Mouse (Mus musculus): ENCODE measurements around the gene Wipf1. TPM values are rescaled to one million over a fixed set of nuclear protein-coding genes. Genes with fewer than 3 reads are reported as not detected.

Gene Wipf1
- polyA plus RNA-seq, 1 experiment from 2014 or later = 3.4 TPM

DNA sequence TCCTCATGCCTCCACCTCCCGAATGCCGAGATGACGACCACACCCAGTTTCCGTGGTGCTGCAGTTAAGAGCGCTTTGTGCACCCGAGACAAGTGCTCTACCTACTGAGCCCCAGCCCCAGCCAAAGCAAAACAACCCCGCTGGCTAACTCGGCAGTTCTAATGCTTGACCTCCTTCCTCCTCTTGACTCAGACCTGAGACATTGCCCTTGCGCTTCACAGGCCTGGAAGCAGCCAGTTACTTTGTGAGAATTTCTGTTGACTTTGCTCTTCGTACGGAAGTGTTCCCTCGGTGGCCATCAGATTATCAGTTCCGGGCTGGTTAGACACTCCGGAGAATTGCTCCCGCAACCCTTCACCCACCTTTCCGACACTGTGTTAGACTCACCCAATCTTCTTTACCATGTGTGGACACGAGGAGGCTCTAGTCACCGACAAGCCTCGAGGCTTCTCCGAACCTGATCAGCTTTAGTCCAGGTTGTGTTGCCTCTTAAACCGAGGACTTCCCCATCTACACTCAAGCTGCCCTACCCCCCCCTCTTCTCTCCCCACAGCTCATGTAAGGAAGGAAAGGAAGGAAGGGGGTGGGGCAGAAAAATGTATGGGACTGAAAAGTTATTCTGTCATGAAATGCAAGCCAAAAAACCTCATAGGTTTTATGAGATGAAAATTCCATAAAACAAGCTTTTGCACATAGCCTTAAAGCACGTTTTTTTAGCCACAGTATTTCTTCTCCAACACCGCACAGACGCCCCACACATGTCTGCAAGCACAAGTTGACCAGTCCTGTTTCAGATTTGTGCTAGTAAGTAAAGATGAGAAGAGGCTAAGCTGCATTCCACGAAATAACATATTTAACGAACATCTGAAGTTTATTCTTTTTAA is 44.1 kb downstream of the Wipf1 start:
- Histone ChIP-seq H3K4me1 (replicated peaks) (peaks cover 48% of the 10 kb centered on the region), H3K27ac (peak overlapping the region; percentile 88), H3K4me2 (peak overlapping the region; percentile 79), H3K9ac (peak overlapping the region; percentile 73), H3K4me3 (replicated peaks) (peak overlapping the region; percentile 65), H3K36me3 (0 out of 2 replicates have a peak, but pooled peaks cover under 1% of the 10 kb centered on the region), H3K9me3 (replicated peaks) (no peaks in the 10 kb centered on the region), H3K27me3 (no peaks in the 10 kb centered on the region)
- ATAC-seq (ENCODE audit: low read depth) (peak; percentile 91), DNase-seq (peak; percentile 70)
- 12% methylated on average over 26 of the region's 26 CpGs for WGBS (ENCODE audit: insufficient replicate concordance)

DNA sequence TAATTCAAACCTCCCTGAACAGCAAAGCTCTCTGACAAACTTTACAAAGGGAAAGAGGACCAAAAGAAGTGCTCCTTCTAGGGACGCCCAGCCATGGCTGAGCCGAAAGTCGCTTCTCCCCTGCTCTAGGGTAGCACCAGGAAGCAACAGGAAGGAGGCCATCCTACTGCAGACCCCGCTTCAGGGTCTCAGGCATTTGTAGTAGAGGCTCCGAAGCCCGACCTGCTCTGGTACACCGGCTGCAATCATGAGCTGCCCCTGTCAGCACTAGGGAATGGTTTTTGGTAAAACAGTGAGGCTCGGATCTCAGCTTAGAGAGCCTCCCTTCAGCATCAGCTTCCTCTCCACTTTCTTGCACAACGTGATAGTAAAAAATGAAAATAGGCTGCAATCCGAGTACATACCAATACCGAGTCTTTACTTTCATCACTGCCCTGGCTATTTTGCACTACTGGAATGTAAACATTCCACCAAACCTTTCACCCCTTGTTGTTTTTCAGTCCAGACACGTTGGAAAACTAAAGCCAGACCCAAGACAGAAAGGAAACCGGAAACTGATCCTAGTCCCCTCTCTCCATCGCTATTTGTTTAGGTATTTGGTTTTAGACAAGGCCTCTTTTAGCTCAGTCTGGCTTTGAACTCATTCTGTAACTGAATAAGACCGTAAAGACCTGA is 44.8 kb downstream of the Wipf1 start:
- H3K4me3 ChIP-seq (replicated peaks) = peak overlapping the region; percentile 65
- no peak for ATAC-seq (ENCODE audit: low read depth)
- peak overlapping the region; percentile 73 for H3K9ac ChIP-seq
- H3K36me3 ChIP-seq = 0 out of 2 replicates have a peak, but pooled peaks cover 4% of the 10 kb centered on the region
- no peak for DNase-seq
- H3K9me3 ChIP-seq (replicated peaks) = no peaks in the 10 kb centered on the region
- H3K4me2 ChIP-seq = peak overlapping the region; percentile 79
- H3K27ac ChIP-seq = peak overlapping the region; percentile 88
- WGBS (ENCODE audit: insufficient replicate concordance) = 16% methylated on average over 15 of the region's 15 CpGs
- H3K27me3 ChIP-seq = no peaks in the 10 kb centered on the region
- H3K4me1 ChIP-seq (replicated peaks) = peaks cover 44% of the 10 kb centered on the region

DNA sequence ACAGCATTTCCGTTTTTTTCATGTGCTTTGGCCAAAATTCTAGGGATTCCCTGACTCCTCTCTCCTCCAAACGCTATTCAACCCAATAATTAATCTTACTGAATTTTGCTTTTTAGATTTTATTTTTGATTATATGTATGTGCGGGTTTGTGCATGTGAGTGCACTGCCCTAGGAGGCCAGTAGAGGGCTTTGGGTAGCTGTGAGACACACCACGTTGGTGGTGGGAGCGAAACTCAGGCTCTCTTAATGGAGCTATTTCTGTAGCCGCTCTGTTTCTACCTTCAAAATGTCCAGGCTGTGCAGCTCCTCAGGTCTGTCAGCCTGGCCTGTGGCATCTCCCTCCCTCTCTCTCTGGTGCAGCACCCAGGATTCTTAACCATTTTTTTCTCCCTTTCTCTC is 50.7 kb downstream of the Wipf1 start:
- Histone ChIP-seq H3K4me2 (no peak overlapping the region), H3K9me3 (replicated peaks) (no peaks in the 10 kb centered on the region; the same call in 1 of the 2 replicates), H3K27ac (no peak overlapping the region), H3K4me1 (replicated peaks) (peaks cover 32% of the 10 kb centered on the region), H3K4me3 (replicated peaks) (no peak overlapping the region), H3K9ac (no peak overlapping the region), H3K36me3 (peaks cover 15% of the 10 kb centered on the region), H3K27me3 (no peaks in the 10 kb centered on the region)
- WGBS (ENCODE audit: insufficient replicate concordance) = 80% methylated on average over 6 of the region's 6 CpGs
- ATAC-seq (ENCODE audit: low read depth) (no peak), DNase-seq (no peak)

DNA sequence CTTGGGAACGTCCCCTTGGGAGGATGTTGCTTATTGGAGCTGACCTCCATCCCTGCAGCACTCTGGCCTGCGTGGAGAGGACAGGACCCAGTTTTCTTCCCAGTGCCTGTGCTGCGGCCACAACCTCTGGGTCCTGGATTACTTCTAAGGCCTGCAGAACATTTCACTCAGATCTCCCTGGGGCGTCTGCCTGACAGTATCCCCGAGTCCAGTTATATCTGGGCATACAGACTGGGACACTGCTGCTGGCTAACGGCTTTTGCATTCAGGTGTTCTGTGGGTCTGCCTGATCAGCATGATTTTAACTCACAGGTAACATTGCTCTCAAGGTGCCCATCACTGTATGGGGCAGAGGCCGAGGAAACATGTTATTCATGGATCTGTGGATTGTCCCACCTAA is 52.0 kb downstream of the Wipf1 start:
- peaks cover 27% of the 10 kb centered on the region for H3K4me1 ChIP-seq (replicated peaks)
- ATAC-seq (ENCODE audit: low read depth) (no peak), DNase-seq (no peak)
- no peaks in the 10 kb centered on the region for H3K27me3 ChIP-seq
- H3K4me3 ChIP-seq (replicated peaks) = no peak overlapping the region
- peaks cover 15% of the 10 kb centered on the region for H3K36me3 ChIP-seq
- H3K4me2 ChIP-seq = no peak overlapping the region
- H3K9me3 ChIP-seq (replicated peaks) = no peaks in the 10 kb centered on the region; the same call in 1 of the 2 replicates
- 76% methylated on average over 7 of the region's 7 CpGs for WGBS (ENCODE audit: insufficient replicate concordance)
- no peak overlapping the region for H3K9ac ChIP-seq
- H3K27ac ChIP-seq = no peak overlapping the region

DNA sequence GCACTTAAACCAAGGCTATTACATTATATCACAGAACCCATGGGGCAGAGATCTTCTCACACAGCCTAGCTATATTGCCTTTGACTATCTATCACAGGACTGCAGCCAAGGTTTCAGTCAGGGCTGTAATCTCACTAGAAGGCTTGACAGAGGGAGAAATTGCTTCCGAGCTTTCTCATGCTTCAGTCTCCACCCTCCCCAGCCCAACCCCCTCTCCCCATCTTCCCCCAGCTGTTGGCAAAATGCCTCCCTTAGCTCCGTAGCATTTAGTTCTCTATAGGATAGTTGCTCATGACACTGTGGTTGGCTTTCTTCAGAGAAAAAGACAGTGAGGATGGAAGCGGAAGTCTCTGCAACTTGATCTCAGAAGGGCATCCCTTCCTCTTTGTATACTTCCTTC is 54.0 kb downstream of the Wipf1 start:
- DNase-seq = no peak
- WGBS (ENCODE audit: insufficient replicate concordance) = 16% methylated on average over 3 of the region's 3 CpGs
- H3K9me3 ChIP-seq (replicated peaks) = no peaks in the 10 kb centered on the region; the same call in 1 of the 2 replicates
- H3K4me2 ChIP-seq = no peak overlapping the region
- H3K27ac ChIP-seq = no peak overlapping the region
- H3K27me3 ChIP-seq = no peaks in the 10 kb centered on the region
- H3K36me3 ChIP-seq = peaks cover 15% of the 10 kb centered on the region
- H3K4me3 ChIP-seq (replicated peaks) = no peak overlapping the region
- no peak overlapping the region for H3K9ac ChIP-seq
- peak; percentile 86 for ATAC-seq (ENCODE audit: low read depth)
- H3K4me1 ChIP-seq (replicated peaks) = peaks cover 38% of the 10 kb centered on the region

DNA sequence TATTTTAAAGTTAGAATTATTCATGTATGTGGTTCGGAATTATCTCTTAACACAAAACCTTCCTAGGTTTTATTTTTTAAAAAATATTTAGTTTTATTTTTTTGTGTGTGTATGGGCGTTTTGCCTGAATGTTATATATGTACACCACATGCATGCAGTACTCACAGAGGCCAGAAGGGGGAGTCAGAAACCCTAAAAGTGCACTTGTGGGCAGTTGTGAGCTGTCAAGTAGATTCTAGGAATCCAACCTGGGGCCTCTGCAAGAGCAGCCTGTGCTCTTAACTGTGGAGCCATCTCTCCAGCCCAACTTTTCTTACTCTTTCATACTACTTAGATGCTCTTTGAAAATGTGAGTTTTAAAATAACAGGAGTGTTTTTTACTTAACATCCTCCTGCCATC is 57.4 kb downstream of the Wipf1 start:
- Histone ChIP-seq H3K4me3 (replicated peaks) (no peak overlapping the region), H3K9me3 (replicated peaks) (no peaks in the 10 kb centered on the region), H3K4me1 (replicated peaks) (peaks cover 46% of the 10 kb centered on the region), H3K36me3 (no peaks in the 10 kb centered on the region), H3K9ac (no peak overlapping the region), H3K4me2 (no peak overlapping the region), H3K27me3 (no peaks in the 10 kb centered on the region), H3K27ac (no peak overlapping the region)
- WGBS (ENCODE audit: insufficient replicate concordance) = 72% methylated on average over 2 of the region's 2 CpGs
- ATAC-seq (ENCODE audit: low read depth) (no peak), DNase-seq (no peak)

DNA sequence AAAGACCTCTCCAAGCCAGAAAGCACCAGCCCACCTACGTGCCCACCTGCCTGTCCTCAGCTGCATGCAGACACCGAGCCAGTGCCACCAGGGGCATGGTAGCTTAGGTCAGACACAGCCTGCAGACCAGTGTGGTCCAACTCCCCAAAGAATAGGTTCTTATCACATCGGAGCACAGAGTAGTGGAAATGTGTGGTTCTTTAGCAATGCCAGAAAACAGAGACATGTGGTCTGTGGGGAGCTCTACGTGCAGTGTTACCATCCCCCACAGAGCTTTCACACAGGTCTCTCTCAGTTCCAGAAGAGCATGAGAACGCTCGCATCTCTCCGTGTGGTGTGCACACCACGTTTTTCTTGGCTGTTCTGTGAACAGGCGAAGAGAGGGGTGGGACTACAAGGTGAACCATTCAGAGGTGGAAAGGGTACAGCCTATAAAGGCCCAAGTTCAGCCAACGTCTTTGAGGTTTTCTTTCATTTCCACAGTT is 59.3 kb downstream of the Wipf1 start:
- ATAC-seq (ENCODE audit: low read depth) = peak; percentile 86
- Histone ChIP-seq H3K36me3 (no peaks in the 10 kb centered on the region), H3K9me3 (replicated peaks) (no peaks in the 10 kb centered on the region), H3K9ac (no peak overlapping the region), H3K27ac (no peak overlapping the region), H3K4me2 (no peak overlapping the region), H3K27me3 (no peaks in the 10 kb centered on the region), H3K4me1 (replicated peaks) (peaks cover 43% of the 10 kb centered on the region), H3K4me3 (replicated peaks) (no peak overlapping the region)
- DNase-seq = no peak
- 19% methylated on average over 10 of the region's 10 CpGs for WGBS (ENCODE audit: insufficient replicate concordance)

DNA sequence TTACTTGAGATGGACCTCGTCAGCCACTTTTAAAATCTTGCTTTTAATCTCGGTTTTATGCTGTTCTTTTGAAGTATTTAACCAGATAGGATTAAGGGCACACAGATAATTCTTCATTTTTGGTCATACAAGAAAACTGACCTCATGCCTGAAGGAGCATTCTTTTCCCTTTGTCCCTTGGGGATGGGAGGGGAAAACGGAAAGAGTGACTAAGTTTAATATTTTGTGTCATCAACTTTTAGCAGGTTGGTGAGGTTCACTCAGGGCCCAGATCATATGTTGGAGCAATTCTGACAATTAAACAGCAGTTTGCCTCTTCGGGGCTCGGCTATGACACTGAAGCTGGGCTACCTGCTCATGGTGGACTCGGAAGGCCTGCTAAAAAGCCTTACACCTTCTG is 60.0 kb downstream of the Wipf1 start:
- 69% methylated on average over 6 of the region's 6 CpGs for WGBS (ENCODE audit: insufficient replicate concordance)
- Histone ChIP-seq H3K4me2 (no peak overlapping the region), H3K4me3 (replicated peaks) (no peak overlapping the region), H3K9ac (no peak overlapping the region), H3K27me3 (no peaks in the 10 kb centered on the region), H3K36me3 (no peaks in the 10 kb centered on the region), H3K27ac (no peak overlapping the region), H3K9me3 (replicated peaks) (no peaks in the 10 kb centered on the region), H3K4me1 (replicated peaks) (peaks cover 36% of the 10 kb centered on the region)
- no peak for DNase-seq
- ATAC-seq (ENCODE audit: low read depth) = no peak

DNA sequence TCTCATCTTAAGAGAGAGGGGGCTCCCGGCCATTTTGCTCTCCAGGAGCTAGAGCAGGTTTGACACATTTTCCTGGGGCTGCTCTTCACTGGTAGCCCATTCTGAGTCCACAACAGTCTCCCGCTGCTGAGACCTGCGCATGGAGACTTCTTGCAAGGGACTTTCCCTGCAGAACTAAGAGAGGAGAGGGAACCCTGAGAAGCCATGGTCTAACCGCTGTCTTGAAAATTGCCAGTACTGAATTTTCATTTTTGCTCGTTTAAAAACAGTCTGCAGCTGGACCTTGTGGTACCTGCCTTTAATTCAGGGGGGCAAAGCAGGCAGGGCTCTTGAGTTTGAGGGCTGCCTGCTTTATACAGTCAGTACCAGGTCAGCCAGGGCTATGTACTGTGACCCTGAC is 60.5 kb downstream of the Wipf1 start:
- H3K4me2 ChIP-seq = no peak overlapping the region
- H3K4me3 ChIP-seq (replicated peaks) = no peak overlapping the region
- WGBS (ENCODE audit: insufficient replicate concordance) = 74% methylated on average over 5 of the region's 5 CpGs
- H3K9ac ChIP-seq = no peak overlapping the region
- DNase-seq (no peak), ATAC-seq (ENCODE audit: low read depth) (no peak)
- no peaks in the 10 kb centered on the region for H3K27me3 ChIP-seq
- H3K27ac ChIP-seq = no peak overlapping the region
- H3K36me3 ChIP-seq = no peaks in the 10 kb centered on the region
- H3K4me1 ChIP-seq (replicated peaks) = peaks cover 39% of the 10 kb centered on the region
- no peaks in the 10 kb centered on the region for H3K9me3 ChIP-seq (replicated peaks)

DNA sequence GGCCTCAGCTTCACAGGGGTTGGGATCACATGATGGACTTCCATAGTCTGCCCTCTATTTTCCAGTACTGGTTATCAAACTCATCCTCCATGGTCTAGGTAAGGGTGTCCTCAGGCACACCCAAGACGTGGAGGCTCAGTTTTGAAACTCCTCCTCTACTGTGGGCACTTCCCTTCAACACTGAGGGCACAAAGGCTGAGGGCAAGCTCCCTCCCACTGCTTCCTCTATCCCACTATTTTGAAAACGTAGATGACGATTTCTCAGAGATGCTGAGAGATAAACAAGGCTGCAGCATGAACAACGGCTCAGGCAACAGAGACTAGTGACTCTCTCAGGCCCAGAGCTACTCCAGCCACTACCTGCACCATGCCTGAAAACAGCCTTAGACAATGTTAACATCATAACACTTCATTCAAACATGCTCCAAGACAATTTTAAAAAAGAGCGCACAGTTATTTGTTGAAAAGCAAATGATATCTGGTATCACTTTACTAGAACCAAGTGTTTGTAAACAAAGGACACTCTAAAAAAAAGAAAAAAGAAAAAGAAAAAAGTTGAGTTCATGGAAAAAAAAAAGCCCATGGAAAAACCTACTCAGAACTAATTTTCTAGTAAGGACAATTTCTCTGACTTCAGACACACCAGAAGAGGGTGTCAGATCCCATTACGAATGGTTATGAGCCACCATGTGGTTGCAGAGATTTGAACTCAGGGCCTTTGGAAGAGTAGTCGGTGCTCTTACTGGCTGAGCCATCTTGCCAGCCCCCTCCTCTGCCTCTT is 62.3 kb downstream of the Wipf1 start:
- no peak overlapping the region for H3K4me3 ChIP-seq (replicated peaks)
- no peak overlapping the region for H3K4me2 ChIP-seq
- DNase-seq = no peak
- no peaks in the 10 kb centered on the region for H3K9me3 ChIP-seq (replicated peaks)
- no peak overlapping the region for H3K9ac ChIP-seq
- no peak for ATAC-seq (ENCODE audit: low read depth)
- 41% methylated on average over 7 of the region's 7 CpGs for WGBS (ENCODE audit: insufficient replicate concordance)
- peaks cover 56% of the 10 kb centered on the region for H3K4me1 ChIP-seq (replicated peaks)
- no peaks in the 10 kb centered on the region for H3K36me3 ChIP-seq
- no peak overlapping the region for H3K27ac ChIP-seq
- H3K27me3 ChIP-seq = no peaks in the 10 kb centered on the region

DNA sequence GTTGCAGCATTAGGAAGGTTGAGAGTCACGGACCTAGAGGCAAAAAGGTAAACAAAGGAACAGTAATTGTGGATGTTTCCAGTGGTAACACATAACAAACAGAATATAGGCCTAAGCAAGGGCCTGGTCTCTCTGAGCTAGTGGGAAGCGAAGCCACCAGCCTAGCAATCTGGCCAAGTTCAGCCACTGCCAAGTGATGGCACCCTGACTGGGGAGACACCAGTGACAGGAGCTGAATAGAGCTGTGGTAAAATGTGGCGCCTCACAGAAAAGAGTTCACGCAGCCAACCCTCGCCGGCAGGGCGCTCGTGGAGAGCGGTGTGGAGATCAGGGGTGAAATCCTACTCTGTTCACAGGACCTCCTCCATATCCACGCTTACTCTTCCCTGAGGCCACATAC is 63.1 kb downstream of the Wipf1 start:
- ATAC-seq (ENCODE audit: low read depth) = no peak
- WGBS (ENCODE audit: insufficient replicate concordance) = 88% methylated on average over 10 of the region's 10 CpGs

More for the DNA sequence above, 63.1 kb downstream of the Wipf1 start:
- Histone ChIP-seq H3K36me3 (no peaks in the 10 kb centered on the region), H3K4me1 (replicated peaks) (peaks cover 61% of the 10 kb centered on the region), H3K27me3 (no peaks in the 10 kb centered on the region), H3K9ac (no peak overlapping the region), H3K9me3 (replicated peaks) (no peaks in the 10 kb centered on the region), H3K4me3 (replicated peaks) (no peak overlapping the region), H3K27ac (no peak overlapping the region), H3K4me2 (no peak overlapping the region)
- DNase-seq = no peak
